Mouse (Mus musculus) forebrain, postnatal 0 days (tissue): ENCODE measurements around the gene Tspan15. TPM values are rescaled to one million over a fixed set of nuclear protein-coding genes. Genes with fewer than 3 reads are reported as not detected.

Source experiments
- ATAC-seq: fragments of 200-750 bp; cut with Nextera tagmentation; 2 replicates; pipeline ENCODE4 v1.8.0; 2017; ENCODE audit warnings: mild to moderate bottlenecking, moderate library complexity
- DNase-seq: peaks from one replicate; pipeline ENCODE4 v3.0.0-alpha.2; 2015
- H3K27ac ChIP-seq: fragments of 300-500 bp; sonication (generic); 2 replicates; pipeline ENCODE4 v1.5.1; 2014; ENCODE audit warnings: low read depth, mild to moderate bottlenecking, antibody characterized with exemption, low read length, moderate library complexity, mixed read lengths
- H3K27me3 ChIP-seq: fragments of 300-500 bp; sonication (generic); 2 replicates; pipeline ENCODE4 v1.6.1; 2014; ENCODE audit warnings: mild to moderate bottlenecking, low read length, mixed read lengths; ENCODE audit not compliant: insufficient read depth
- H3K36me3 ChIP-seq: fragments of 300-500 bp; sonication (generic); 2 replicates; pipeline ENCODE4 v1.6.1; 2014; ENCODE audit warnings: mild to moderate bottlenecking, moderate library complexity; ENCODE audit not compliant: insufficient read depth
- H3K4me1 ChIP-seq: fragments of 300-500 bp; sonication (generic); 2 replicates; pipeline ENCODE4 v1.6.1; 2014; ENCODE audit warnings: antibody characterized with exemption; ENCODE audit not compliant: insufficient read depth
- H3K4me2 ChIP-seq: fragments of 300-500 bp; sonication (generic); 2 replicates; pipeline ENCODE4 v1.6.1; 2014; ENCODE audit warnings: low read depth, mild to moderate bottlenecking, moderate library complexity
- H3K4me3 ChIP-seq: fragments of 300-500 bp; sonication (generic); 2 replicates; pipeline ENCODE4 v1.5.1; 2014; ENCODE audit warnings: low read depth, low read length, mixed read lengths
- H3K9ac ChIP-seq: fragments of 300-500 bp; sonication (generic); 2 replicates; pipeline ENCODE4 v1.6.1; 2014; ENCODE audit warnings: mild to moderate bottlenecking
- H3K9me3 ChIP-seq: fragments of 300-500 bp; sonication (generic); 2 replicates; pipeline ENCODE4 v1.6.1; 2016; ENCODE audit warnings: low read length
- CTCF ChIP-seq: sonication (generic); IDR thresholded peaks from 2 replicates; pipeline ENCODE4 v1.5.1; 2016; ENCODE audit warnings: antibody characterized with exemption, control low read depth, low read depth
- WGBS: fragments of 180-500 bp; shearing (Covaris S2); extraction: QIAGEN DNeasy Blood & Tissue Kit; methylation state at CpG from one replicate; pipeline ENCODE4 v1.1.7; 2014; 5-methylcytosine and 5-hydroxymethylcytosine counted together
- polyA plus RNA-seq: library from polyadenylated mRNA; unstranded; fragments of >200 nt; fragmentation: Nextera tagmentation; extraction: Ambion mirVana; gene quantifications from 2 replicates; pipeline ENCODE4 v1.2.1, GENCODE M21; 2015
- total RNA-seq: library from RNA; depleted of rRNA; stranded (reverse); fragments of >200 nt; gene quantifications from 2 replicates; pipeline ENCODE4 v1.2.3, GENCODE M21; 2014

Gene Tspan15
- total and polyA plus RNA-seq, 2 experiments from 2014 or later: 11.6 to 15.2 TPM

DNA sequence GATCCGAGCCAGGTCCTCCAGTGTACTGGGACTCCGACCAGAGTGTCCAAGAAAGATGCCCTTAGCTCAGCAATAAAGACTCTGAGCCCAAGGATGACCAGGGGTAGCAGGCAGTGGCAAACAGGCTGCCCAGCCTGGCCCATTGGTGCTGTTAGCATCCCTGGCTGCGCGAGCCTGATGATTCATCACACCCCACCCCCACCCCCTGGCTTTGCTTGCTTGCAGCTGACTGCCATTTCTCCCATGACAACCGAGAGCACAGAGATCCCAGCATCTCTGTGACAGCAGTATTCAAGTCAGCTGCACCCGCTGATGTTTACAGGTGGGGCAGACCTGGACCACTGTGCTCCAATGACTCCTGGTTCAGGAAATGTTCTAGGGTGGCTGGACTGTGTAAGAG, 28.5 kb downstream of the Tspan15 start:
- DNase-seq (no peak), ATAC-seq (0 out of 2 replicates have a peak, but pooled peaks have one; percentile 47)
- no peaks in the 10 kb centered on the region for H3K27me3 ChIP-seq
- TF ChIP-seq CTCF: no peak
- no peak overlapping the region for H3K9ac ChIP-seq
- no peak overlapping the region for H3K4me2 ChIP-seq
- no peak overlapping the region for H3K27ac ChIP-seq
- no peaks in the 10 kb centered on the region for H3K9me3 ChIP-seq
- H3K4me1 ChIP-seq: no peaks in the 10 kb centered on the region
- no peak overlapping the region for H3K4me3 ChIP-seq
- 81% methylated on average over 6 of the region's 6 CpGs for WGBS
- no peaks in the 10 kb centered on the region for H3K36me3 ChIP-seq

DNA sequence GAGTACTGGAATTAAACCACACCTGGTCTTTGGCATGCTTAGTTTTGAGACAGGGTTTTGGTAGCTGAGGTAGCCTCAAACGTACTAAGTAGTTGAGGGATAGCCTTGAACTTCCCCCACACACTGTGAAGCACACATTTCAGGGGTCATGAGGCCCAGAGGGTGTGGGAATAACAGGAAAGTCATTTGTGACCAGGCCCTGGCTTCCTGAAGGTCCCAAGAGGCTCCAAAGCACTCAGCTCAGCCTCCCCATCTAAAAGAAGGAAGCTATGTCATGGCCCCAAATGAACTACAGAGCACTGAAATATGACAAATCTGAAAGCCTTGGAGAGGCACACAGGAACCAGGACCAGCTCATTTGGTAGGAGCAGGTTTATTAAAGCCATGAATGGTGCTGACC, 32.2 kb downstream of the Tspan15 start:
- no peaks in the 10 kb centered on the region for H3K9me3 ChIP-seq
- DNase-seq: no peak
- H3K4me3 ChIP-seq: no peak overlapping the region
- no peak for TF ChIP-seq CTCF
- H3K9ac ChIP-seq: no peak overlapping the region
- H3K27ac ChIP-seq: no peak overlapping the region
- WGBS: 68% methylated on average over 1 of the region's 1 CpGs
- H3K4me1 ChIP-seq: no peaks in the 10 kb centered on the region
- no peaks in the 10 kb centered on the region for H3K36me3 ChIP-seq
- H3K4me2 ChIP-seq: no peak overlapping the region
- no peak for ATAC-seq
- no peaks in the 10 kb centered on the region for H3K27me3 ChIP-seq

DNA sequence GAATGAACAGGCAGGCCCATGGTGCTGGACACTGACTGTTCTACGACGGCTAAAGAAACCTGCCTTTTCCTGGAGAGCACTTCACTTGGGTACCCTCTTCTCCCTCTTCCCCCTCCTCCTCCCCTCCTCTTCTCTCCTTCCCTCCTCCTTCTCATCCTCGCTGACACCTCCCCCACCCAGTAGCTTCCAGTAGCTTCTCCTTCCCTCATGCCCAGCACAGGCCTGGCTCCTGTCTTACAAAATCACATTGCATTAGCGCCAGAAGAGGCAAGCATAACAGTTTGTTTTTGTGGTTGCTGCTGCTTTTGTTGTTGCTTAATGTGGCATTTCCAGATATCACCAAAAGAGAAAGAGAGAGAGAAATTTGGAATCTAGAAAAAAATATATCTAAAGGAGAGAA, 33.6 kb downstream of the Tspan15 start:
- H3K27ac ChIP-seq: no peak overlapping the region
- 64% methylated on average over 4 of the region's 4 CpGs for whole genome bisulfite sequencing
- no peak overlapping the region for H3K4me2 ChIP-seq
- no peak for TF ChIP-seq CTCF
- no peak for DNase-seq
- H3K27me3 ChIP-seq: no peaks in the 10 kb centered on the region
- ATAC-seq: no peak
- no peak overlapping the region for H3K9ac ChIP-seq
- no peaks in the 10 kb centered on the region for H3K36me3 ChIP-seq
- no peak overlapping the region for H3K4me3 ChIP-seq
- H3K4me1 ChIP-seq: 0 out of 2 replicates have a peak, but pooled peaks cover 4% of the 10 kb centered on the region
- H3K9me3 ChIP-seq: no peaks in the 10 kb centered on the region

DNA sequence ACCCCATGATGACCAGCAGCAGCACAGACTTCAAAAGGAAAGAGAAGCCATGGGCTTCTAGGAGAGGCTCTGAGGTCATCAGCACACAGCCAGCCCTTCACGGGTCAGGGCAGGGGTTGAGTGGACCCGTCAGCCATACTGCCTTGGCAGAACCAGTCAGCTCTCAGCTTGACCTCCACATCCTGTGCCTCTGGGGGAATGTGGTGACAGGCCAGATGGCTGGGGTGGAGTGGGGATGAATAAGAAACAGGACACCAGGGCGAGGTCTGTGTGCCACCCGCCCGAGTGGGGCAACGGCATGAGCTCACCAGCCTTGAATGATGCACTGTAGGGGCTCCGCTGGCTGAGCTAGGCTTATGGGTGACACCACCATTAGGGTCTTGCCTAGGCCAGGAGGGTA, 35.7 kb downstream of the Tspan15 start:
- no peak overlapping the region for H3K4me2 ChIP-seq
- no peaks in the 10 kb centered on the region for H3K36me3 ChIP-seq
- no peaks in the 10 kb centered on the region for H3K27me3 ChIP-seq
- 58% methylated on average over 7 of the region's 7 CpGs for WGBS
- H3K27ac ChIP-seq: no peak overlapping the region
- no peak overlapping the region for H3K4me3 ChIP-seq
- 0 out of 2 replicates have a peak, but pooled peaks cover 4% of the 10 kb centered on the region for H3K4me1 ChIP-seq
- H3K9ac ChIP-seq: no peak overlapping the region
- ATAC-seq (no peak), DNase-seq (no peak)
- no peaks in the 10 kb centered on the region for H3K9me3 ChIP-seq
- TF ChIP-seq CTCF: no peak

DNA sequence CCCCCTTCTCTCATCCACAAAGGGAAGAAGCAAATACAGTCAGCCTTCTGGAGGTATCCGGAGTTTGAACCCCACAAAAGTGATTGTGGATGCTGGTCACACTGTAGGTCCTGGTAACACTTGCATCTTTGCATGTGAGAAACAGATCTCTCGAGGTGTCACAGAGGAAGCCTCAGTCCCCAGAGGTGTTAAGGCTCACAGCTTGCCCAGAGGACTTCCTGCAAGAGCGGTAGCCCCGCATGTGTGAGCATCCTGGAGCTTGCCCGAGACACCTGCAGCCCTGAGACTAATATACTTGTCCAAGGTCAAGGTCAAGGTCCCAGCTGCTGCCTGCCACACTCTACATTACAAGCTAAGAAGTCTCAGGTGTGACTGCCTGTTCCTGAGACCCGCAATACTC, 36.1 kb downstream of the Tspan15 start:
- Histone ChIP-seq H3K4me3 (no peak overlapping the region), H3K27me3 (no peaks in the 10 kb centered on the region), H3K36me3 (no peaks in the 10 kb centered on the region), H3K4me2 (no peak overlapping the region), H3K4me1 (0 out of 2 replicates have a peak, but pooled peaks cover 4% of the 10 kb centered on the region), H3K9me3 (no peaks in the 10 kb centered on the region), H3K27ac (no peak overlapping the region), H3K9ac (no peak overlapping the region)
- TF ChIP-seq CTCF: no peak
- DNase-seq: no peak
- no peak for ATAC-seq
- WGBS: 69% methylated on average over 6 of the region's 6 CpGs

DNA sequence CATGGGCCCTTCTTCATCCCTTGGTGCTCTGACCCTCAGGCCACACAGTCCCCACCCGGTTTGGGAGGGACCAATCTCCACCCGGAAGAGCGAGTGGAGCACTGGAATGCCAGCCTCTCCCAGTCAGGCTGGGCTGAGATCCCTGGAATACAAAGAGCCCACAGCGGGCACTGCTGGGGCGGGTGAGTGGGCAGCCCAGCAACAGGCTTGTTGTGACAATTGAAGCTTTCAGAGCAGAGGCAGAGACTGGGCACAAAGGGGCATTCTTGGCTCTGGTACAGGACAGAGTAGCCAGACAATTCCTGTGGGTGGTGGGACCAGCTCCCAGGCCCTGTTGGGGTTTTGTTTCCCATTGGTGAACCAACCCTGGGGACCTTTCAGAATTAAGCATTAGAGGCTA, 36.6 kb downstream of the Tspan15 start:
- H3K4me3 ChIP-seq: no peak overlapping the region
- H3K27ac ChIP-seq: peak overlapping the region; percentile 35; the same call in 1 of the 2 replicates
- H3K9me3 ChIP-seq: no peaks in the 10 kb centered on the region
- ATAC-seq: peak; percentile 89
- no peak for TF ChIP-seq CTCF
- peak; percentile 63 for DNase-seq
- no peak overlapping the region for H3K4me2 ChIP-seq
- H3K9ac ChIP-seq: no peak overlapping the region
- H3K27me3 ChIP-seq: no peaks in the 10 kb centered on the region
- 0 out of 2 replicates have a peak, but pooled peaks cover 4% of the 10 kb centered on the region for H3K4me1 ChIP-seq
- H3K36me3 ChIP-seq: no peaks in the 10 kb centered on the region
- WGBS: 21% methylated on average over 5 of the region's 5 CpGs

DNA sequence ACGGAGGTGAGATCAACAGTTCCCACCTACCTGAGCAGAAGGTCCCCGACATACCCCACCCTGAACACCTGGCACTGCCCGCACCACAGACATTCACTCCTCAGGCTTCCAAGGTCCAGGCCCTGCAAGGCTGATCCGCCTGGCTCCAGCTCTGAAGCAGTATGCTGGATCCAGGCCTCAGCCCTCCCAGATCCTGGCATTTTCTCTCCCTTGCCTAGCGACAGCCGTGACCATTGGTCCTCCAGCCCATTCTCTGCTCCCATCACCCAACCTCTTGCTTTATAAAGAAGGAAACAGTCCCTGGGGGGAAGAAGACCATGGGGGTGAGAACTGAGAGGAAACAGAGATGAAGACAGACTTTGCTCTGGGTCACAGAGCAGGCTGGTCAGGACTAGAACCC, 37.0 kb downstream of the Tspan15 start:
- Histone ChIP-seq H3K9me3 (no peaks in the 10 kb centered on the region), H3K4me3 (no peak overlapping the region), H3K27me3 (no peaks in the 10 kb centered on the region), H3K4me1 (0 out of 2 replicates have a peak, but pooled peaks cover 4% of the 10 kb centered on the region), H3K4me2 (no peak overlapping the region), H3K27ac (peak overlapping the region; percentile 35; the same call in 1 of the 2 replicates), H3K36me3 (no peaks in the 10 kb centered on the region), H3K9ac (no peak overlapping the region)
- 68% methylated on average over 6 of the region's 6 CpGs for WGBS
- no peak for DNase-seq
- ATAC-seq: peak; percentile 42
- TF ChIP-seq CTCF: no peak

DNA sequence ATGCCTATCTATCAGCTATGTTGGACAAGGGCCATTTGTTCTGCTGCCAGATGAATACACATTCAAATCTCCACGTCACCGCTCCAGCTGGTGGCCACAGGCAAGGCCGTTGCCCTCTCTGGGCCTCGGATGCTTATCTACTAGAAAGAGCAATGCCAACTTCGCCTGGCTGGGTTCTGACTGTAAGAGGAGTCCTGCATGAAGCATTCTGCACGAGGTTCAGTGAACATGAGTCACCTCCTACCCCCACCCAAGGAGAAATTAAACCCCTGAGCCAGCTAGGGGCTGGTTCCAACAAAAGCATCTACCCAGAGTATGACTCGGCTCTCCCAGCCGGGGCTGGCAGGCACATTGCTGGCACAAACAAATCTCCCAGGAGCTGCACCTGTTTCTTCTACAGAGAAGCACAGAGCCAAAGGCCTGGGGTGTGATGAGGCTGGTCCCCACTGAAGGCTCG, 38.3 kb downstream of the Tspan15 start:
- ATAC-seq (peak; percentile 50), DNase-seq (peak; percentile 55)
- Histone ChIP-seq H3K36me3 (no peaks in the 10 kb centered on the region), H3K9ac (no peak overlapping the region), H3K4me1 (0 out of 2 replicates have a peak, but pooled peaks cover 4% of the 10 kb centered on the region), H3K9me3 (no peaks in the 10 kb centered on the region), H3K4me3 (no peak overlapping the region), H3K4me2 (no peak overlapping the region), H3K27me3 (no peaks in the 10 kb centered on the region), H3K27ac (no peak overlapping the region)
- TF ChIP-seq CTCF: no peak
- 31% methylated on average over 9 of the region's 9 CpGs for WGBS
